Mouse (Mus musculus) midbrain, embryonic 14.5 days (tissue): ENCODE measurements at regions not wholly inside any gene's neighbourhood (a gene's known extent, or its start where the extent isn't known, plus 50 kb on each side); places are given as distances from the start of the nearest gene placed in this dataset.

Experiments
- ATAC-seq: fragments of 200-750 bp; cut with Nextera tagmentation; 2 replicates; pipeline ENCODE4 v1.8.0; 2017; ENCODE audit warnings: moderate number of reproducible peaks, moderate library complexity; ENCODE audit not compliant: low FRiP score, low TSS enrichment
- DNase-seq: peaks from one replicate; pipeline ENCODE4 v3.0.0-alpha.2; 2015
- H3K27ac ChIP-seq: fragments of 300-500 bp; sonication (generic); replicated peaks from 2 replicates; pipeline ENCODE4 v1.5.1; 2014; ENCODE audit warnings: mild to moderate bottlenecking, low read depth, low read length, moderate library complexity
- H3K27me3 ChIP-seq: fragments of 300-500 bp; sonication (generic); 2 replicates; pipeline ENCODE4 v1.6.1; 2014; ENCODE audit warnings: low read length, control low read depth, mixed read lengths; ENCODE audit not compliant: control insufficient read depth, insufficient read depth
- H3K36me3 ChIP-seq: fragments of 300-500 bp; sonication (generic); 2 replicates; pipeline ENCODE4 v1.6.1; 2014; ENCODE audit warnings: low read length, control low read depth; ENCODE audit not compliant: control insufficient read depth, insufficient read depth
- H3K4me1 ChIP-seq: fragments of 300-500 bp; sonication (generic); 2 replicates; pipeline ENCODE4 v1.6.1; 2014; ENCODE audit warnings: mild to moderate bottlenecking, antibody characterized with exemption, low read length, control low read depth; ENCODE audit not compliant: control insufficient read depth, insufficient read depth
- H3K4me2 ChIP-seq: fragments of 300-500 bp; sonication (generic); 2 replicates; pipeline ENCODE4 v1.6.1; 2014; ENCODE audit warnings: mild to moderate bottlenecking, low read length, moderate library complexity
- H3K4me3 ChIP-seq: fragments of 300-500 bp; sonication (generic); replicated peaks from 2 replicates; pipeline ENCODE4 v1.5.1; 2014; ENCODE audit warnings: low read depth, low read length
- H3K9ac ChIP-seq: fragments of 300-500 bp; sonication (generic); replicated peaks from 2 replicates; pipeline ENCODE4 v1.6.1; 2014; ENCODE audit warnings: mild to moderate bottlenecking, low read length, moderate library complexity
- H3K9me3 ChIP-seq: fragments of 300-500 bp; sonication (generic); 2 replicates; pipeline ENCODE4 v1.6.1; 2016; ENCODE audit warnings: low read length, control low read depth, mixed read lengths; ENCODE audit not compliant: control insufficient read depth
- WGBS: fragments of 180-500 bp; shearing (Covaris S2); extraction: QIAGEN DNeasy Blood & Tissue Kit; methylation state at CpG from one replicate; pipeline ENCODE4 v1.1.7; 2014; 5-methylcytosine and 5-hydroxymethylcytosine counted together

- peak overlapping the region; percentile 30; the same call in 1 of the 2 replicates for H3K9ac ChIP-seq
- H3K4me3 ChIP-seq: peak overlapping the region; percentile 30
- 2% methylated on average over 24 of the region's 24 CpGs for WGBS
- ATAC-seq (0 out of 2 replicates have a peak, but pooled peaks have one; percentile 11), DNase-seq (peak; percentile 45)
- no peaks in the 10 kb centered on the region for H3K9me3 ChIP-seq
- peak overlapping the region; percentile 60 for H3K4me2 ChIP-seq
- no peaks in the 10 kb centered on the region for H3K36me3 ChIP-seq
- H3K27me3 ChIP-seq: peaks cover 28% of the 10 kb centered on the region
- peaks cover 21% of the 10 kb centered on the region for H3K4me1 ChIP-seq
- H3K27ac ChIP-seq: peak overlapping the region; percentile 10; the same call in 1 of the 2 replicates
These were observed 135.6 kb downstream of the Nectin1 start for GRCm38 (mm10) chr9:43879220-43879968.

- Histone ChIP-seq H3K9ac (peak overlapping the region; percentile 30), H3K27ac (peak overlapping the region; percentile 10; the same call in 1 of the 2 replicates), H3K4me1 (peaks cover 21% of the 10 kb centered on the region), H3K27me3 (peaks cover 28% of the 10 kb centered on the region), H3K36me3 (no peaks in the 10 kb centered on the region), H3K4me3 (peak overlapping the region; percentile 30), H3K4me2 (peak overlapping the region; percentile 60), H3K9me3 (no peaks in the 10 kb centered on the region)
- peak; percentile 62; the same call in 1 of the 2 replicates for ATAC-seq
- DNase-seq: peak; percentile 86
- WGBS: under 1% methylated on average over 26 of the region's 26 CpGs
These were observed 136.2 kb downstream of the Nectin1 start for GRCm38 (mm10) chr9:43879969-43880396.

- ATAC-seq: no peak
- 55% methylated on average over 6 of the region's 6 CpGs for WGBS
These were observed 149.3 kb downstream of the Nectin1 start for GRCm38 (mm10) chr9:43893086-43893485.

GRCm38 (mm10) chr9:43899239-43899638 is 143.9 kb upstream of the Thy1 start:
- ATAC-seq (no peak), DNase-seq (no peak)
- Histone ChIP-seq H3K4me3 (no peak overlapping the region), H3K36me3 (no peaks in the 10 kb centered on the region), H3K9ac (no peak overlapping the region), H3K4me2 (no peak overlapping the region), H3K4me1 (peaks cover 10% of the 10 kb centered on the region; the same call in 1 of the 2 replicates), H3K27me3 (no peaks in the 10 kb centered on the region), H3K9me3 (no peaks in the 10 kb centered on the region), H3K27ac (no peak overlapping the region)
- 44% methylated on average over 4 of the region's 4 CpGs for WGBS

More at GRCm38 (mm10) chr9:43893086-43893485, 149.3 kb downstream of the Nectin1 start:
- Histone ChIP-seq H3K9ac (no peak overlapping the region), H3K4me3 (no peak overlapping the region), H3K36me3 (no peaks in the 10 kb centered on the region), H3K27me3 (no peaks in the 10 kb centered on the region), H3K27ac (no peak overlapping the region), H3K4me2 (no peak overlapping the region), H3K4me1 (no peaks in the 10 kb centered on the region), H3K9me3 (no peaks in the 10 kb centered on the region)
- DNase-seq: no peak

- H3K4me3 ChIP-seq: no peak overlapping the region
- H3K9ac ChIP-seq: no peak overlapping the region
- H3K27me3 ChIP-seq: no peaks in the 10 kb centered on the region
- ATAC-seq (no peak), DNase-seq (no peak)
- H3K36me3 ChIP-seq: no peaks in the 10 kb centered on the region
- no peak overlapping the region for H3K4me2 ChIP-seq
- 0 out of 2 replicates have a peak, but pooled peaks cover under 1% of the 10 kb centered on the region for H3K4me1 ChIP-seq
- WGBS: 88% methylated on average over 4 of the region's 4 CpGs
- H3K27ac ChIP-seq: no peak overlapping the region
- H3K9me3 ChIP-seq: no peaks in the 10 kb centered on the region
These were observed 134.9 kb upstream of the Thy1 start for GRCm38 (mm10) chr9:43908325-43908724.

- peaks cover 27% of the 10 kb centered on the region for H3K4me1 ChIP-seq
- no peak overlapping the region for H3K4me3 ChIP-seq
- WGBS: 64% methylated on average over 5 of the region's 5 CpGs
- no peaks in the 10 kb centered on the region for H3K36me3 ChIP-seq
- no peak overlapping the region for H3K4me2 ChIP-seq
- H3K9ac ChIP-seq: no peak overlapping the region
- H3K27ac ChIP-seq: no peak overlapping the region
- DNase-seq: no peak
- ATAC-seq: no peak
- peaks cover 16% of the 10 kb centered on the region; the same call in 1 of the 2 replicates for H3K27me3 ChIP-seq
- H3K9me3 ChIP-seq: no peaks in the 10 kb centered on the region
These were observed 128.2 kb upstream of the Thy1 start for GRCm38 (mm10) chr9:43915015-43915414.

GRCm38 (mm10) chr9:43917467-43917866 is 125.7 kb upstream of the Thy1 start:
- H3K9me3 ChIP-seq: no peaks in the 10 kb centered on the region
- DNase-seq: peak; percentile 51
- no peak overlapping the region for H3K4me2 ChIP-seq
- peaks cover 42% of the 10 kb centered on the region for H3K4me1 ChIP-seq
- ATAC-seq: no peak
- H3K4me3 ChIP-seq: no peak overlapping the region
- H3K9ac ChIP-seq: no peak overlapping the region
- no peak overlapping the region; the same call in 1 of the 2 replicates for H3K27ac ChIP-seq
- 11% methylated on average over 10 of the region's 10 CpGs for WGBS
- peaks cover 16% of the 10 kb centered on the region for H3K27me3 ChIP-seq
- H3K36me3 ChIP-seq: no peaks in the 10 kb centered on the region

- Histone ChIP-seq H3K4me1 (peaks cover 48% of the 10 kb centered on the region), H3K36me3 (no peaks in the 10 kb centered on the region), H3K9me3 (no peaks in the 10 kb centered on the region), H3K9ac (no peak overlapping the region; the same call in 1 of the 2 replicates), H3K27me3 (peaks cover 16% of the 10 kb centered on the region), H3K4me3 (no peak overlapping the region), H3K27ac (peak overlapping the region; percentile 49), H3K4me2 (no peak overlapping the region)
- DNase-seq: peak; percentile 60
- ATAC-seq: no peak
- 40% methylated on average over 17 of the region's 17 CpGs for WGBS
These were observed 124.2 kb upstream of the Thy1 start for GRCm38 (mm10) chr9:43919010-43919409.
